Mouse (Mus musculus) hindbrain, postnatal 0 days (tissue): ENCODE measurements around the gene Slc2a5. TPM values are rescaled to one million over a fixed set of nuclear protein-coding genes. Genes with fewer than 3 reads are reported as not detected.

Experiments used
- ATAC-seq: fragments of 200-750 bp; cut with Nextera tagmentation; 2 replicates; pipeline ENCODE4 v1.8.0; 2017; ENCODE audit warnings: mild to moderate bottlenecking, moderate TSS enrichment, moderate library complexity
- DNase-seq: peaks from one replicate; pipeline ENCODE4 v3.0.0-alpha.2; 2015; ENCODE audit warnings: low spot score
- H3K27ac ChIP-seq: fragments of 300-500 bp; sonication (generic); 2 replicates; pipeline ENCODE4 v1.5.1; 2014; ENCODE audit warnings: mild to moderate bottlenecking
- H3K27me3 ChIP-seq: fragments of 300-500 bp; sonication (generic); 2 replicates; pipeline ENCODE4 v1.6.1; 2014; ENCODE audit warnings: low read length, mixed read lengths; ENCODE audit not compliant: insufficient read depth
- H3K36me3 ChIP-seq: fragments of 300-500 bp; sonication (generic); 2 replicates; pipeline ENCODE4 v1.6.1; 2014; ENCODE audit warnings: low read length, mixed read lengths; ENCODE audit not compliant: insufficient read depth
- H3K4me1 ChIP-seq: fragments of 300-500 bp; sonication (generic); 2 replicates; pipeline ENCODE4 v1.6.1; 2014; ENCODE audit warnings: antibody characterized with exemption, low read length, mixed read lengths; ENCODE audit not compliant: insufficient read depth
- H3K4me2 ChIP-seq: fragments of 300-500 bp; sonication (generic); 2 replicates; pipeline ENCODE4 v1.6.1; 2014; ENCODE audit warnings: low read depth, mild to moderate bottlenecking, low read length, moderate library complexity, mixed read lengths
- H3K4me3 ChIP-seq: fragments of 300-500 bp; sonication (generic); 2 replicates; pipeline ENCODE4 v1.5.1; 2014; ENCODE audit warnings: low read length
- H3K9ac ChIP-seq: fragments of 300-500 bp; sonication (generic); replicated peaks from 2 replicates; pipeline ENCODE4 v1.6.1; 2014; ENCODE audit warnings: mild to moderate bottlenecking, low read length, moderate library complexity, mixed read lengths
- H3K9me3 ChIP-seq: fragments of 300-500 bp; sonication (generic); 2 replicates; pipeline ENCODE4 v1.6.1; 2016; ENCODE audit warnings: low read length, mixed read lengths
- CTCF ChIP-seq: IDR thresholded peaks from 2 replicates; pipeline ENCODE4 v1.5.1; 2016; ENCODE audit warnings: antibody characterized with exemption, control low read depth, low read depth
- WGBS: fragments of 180-500 bp; shearing (Covaris S2); extraction: QIAGEN DNeasy Blood & Tissue Kit; methylation state at CpG from one replicate; pipeline ENCODE4 v1.1.7; 2014; 5-methylcytosine and 5-hydroxymethylcytosine counted together
- polyA plus RNA-seq: library from polyadenylated mRNA; unstranded; fragments of >200 nt; fragmentation: Nextera tagmentation; extraction: Ambion mirVana; gene quantifications from 2 replicates; pipeline ENCODE4 v1.2.1, GENCODE M21; 2015
- total RNA-seq: library from RNA; depleted of rRNA; stranded (reverse); fragments of >200 nt; gene quantifications from 2 replicates; pipeline ENCODE4 v1.2.3, GENCODE M21; 2014; rRNA removed

Slc2a5 gene
- total and polyA plus RNA-seq, 2 experiments from 2014 or later: 1.5 to 2.7 TPM

GRCm38 (mm10) chr4:150181304-150181703, 62.2 kb downstream of the Slc2a5 start:
- Histone ChIP-seq H3K4me1 (no peaks in the 10 kb centered on the region), H3K27ac (no peak overlapping the region)

DNA sequence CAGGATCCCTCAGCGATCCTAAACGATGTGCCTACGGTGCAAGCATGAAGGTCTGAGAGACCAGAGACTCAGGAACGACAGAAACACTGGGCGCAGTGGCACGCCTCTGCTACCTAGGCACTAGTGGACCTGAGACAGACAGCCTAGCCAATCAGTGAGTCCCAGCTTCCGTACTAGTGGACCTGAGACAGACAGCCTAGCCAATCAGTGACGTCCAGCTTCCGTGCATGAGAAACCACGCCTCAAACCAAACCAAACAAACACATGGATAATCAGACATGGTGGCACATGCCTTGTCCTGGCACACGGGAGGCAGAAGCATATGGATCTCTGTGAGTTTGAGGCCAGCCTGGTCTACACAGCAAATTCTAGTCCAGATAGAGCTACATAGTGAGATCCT, 69.2 kb downstream of the Slc2a5 start:
- Histone ChIP-seq H3K9me3 (no peaks in the 10 kb centered on the region), H3K36me3 (no peaks in the 10 kb centered on the region), H3K27me3 (no peaks in the 10 kb centered on the region), H3K4me3 (no peak overlapping the region), H3K9ac (no peak overlapping the region), H3K4me2 (no peak overlapping the region), H3K27ac (no peak overlapping the region), H3K4me1 (no peaks in the 10 kb centered on the region)
- WGBS: 55% methylated on average over 11 of the region's 11 CpGs
- no peak for ATAC-seq
- no peak for DNase-seq
- no peak for TF ChIP-seq CTCF

More at GRCm38 (mm10) chr4:150181304-150181703, 62.2 kb downstream of the Slc2a5 start:
- DNase-seq (no peak), ATAC-seq (no peak)
- H3K9me3 ChIP-seq: no peaks in the 10 kb centered on the region
- no peaks in the 10 kb centered on the region for H3K27me3 ChIP-seq
- 87% methylated on average over 7 of the region's 7 CpGs for whole genome bisulfite sequencing
- no peak overlapping the region for H3K4me2 ChIP-seq
- no peak overlapping the region for H3K4me3 ChIP-seq
- no peak overlapping the region for H3K9ac ChIP-seq
- TF ChIP-seq CTCF: no peak
- no peaks in the 10 kb centered on the region for H3K36me3 ChIP-seq

DNA sequence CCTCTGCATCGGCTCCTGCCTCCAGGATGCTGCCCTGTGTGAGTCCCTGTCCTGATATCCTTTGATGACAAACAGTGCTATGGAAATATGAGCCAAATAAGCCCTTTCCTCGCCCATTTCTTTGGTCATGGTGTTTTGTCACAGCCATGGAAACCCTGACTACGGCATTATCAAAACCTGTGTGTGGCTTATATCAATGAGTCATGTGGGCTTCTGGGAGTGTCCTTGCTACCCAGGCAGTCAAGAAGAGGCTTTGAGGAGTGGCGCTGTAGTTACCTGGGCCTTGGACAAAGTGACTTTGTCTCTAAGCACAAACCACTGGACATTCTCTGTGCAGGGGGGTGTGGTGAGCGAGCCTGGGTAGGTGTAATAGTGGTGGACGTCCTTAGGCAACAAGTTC, 73.1 kb downstream of the Slc2a5 start:
- H3K27me3 ChIP-seq: no peaks in the 10 kb centered on the region
- WGBS: 78% methylated on average over 6 of the region's 6 CpGs
- no peak for ATAC-seq
- TF ChIP-seq CTCF: no peak
- no peaks in the 10 kb centered on the region for H3K36me3 ChIP-seq
- no peak for DNase-seq
- H3K4me3 ChIP-seq: no peak overlapping the region
- no peak overlapping the region for H3K9ac ChIP-seq
- H3K4me2 ChIP-seq: no peak overlapping the region
- no peaks in the 10 kb centered on the region for H3K9me3 ChIP-seq
- H3K4me1 ChIP-seq: no peaks in the 10 kb centered on the region
- H3K27ac ChIP-seq: no peak overlapping the region

Other genes starting within 250 kb of the Slc2a5 start
- gene Spsb1, start 164.2 kb upstream of the Slc2a5 start, total RNA-seq: 13.7 and 18.4 TPM in 2 replicates
- gene Spsb1, start 164.2 kb upstream of the Slc2a5 start, polyA plus RNA-seq: 8.9 and 9.2 TPM in 2 replicates
- gene H6pd, start 110.3 kb upstream of the Slc2a5 start, total RNA-seq: 15.0 and 16.9 TPM in 2 replicates
- gene H6pd, start 110.3 kb upstream of the Slc2a5 start, polyA plus RNA-seq: 3.0 and 3.4 TPM in 2 replicates
- gene Gpr157, start 31.9 kb upstream of the Slc2a5 start, total RNA-seq: 4.9 and 5.4 TPM in 2 replicates
- gene Gpr157, start 31.9 kb upstream of the Slc2a5 start, polyA plus RNA-seq: 0.52 and 0.74 TPM in 2 replicates
- not detected in 2 replicates for gene Slc2a7, start 29.7 kb downstream of the Slc2a5 start, total RNA-seq
- gene Slc2a7, start 29.7 kb downstream of the Slc2a5 start, polyA plus RNA-seq: not detected in 2 replicates
- gene Car6, start 82.0 kb downstream of the Slc2a5 start, total RNA-seq: not detected in 2 replicates
- gene Car6, start 82.0 kb downstream of the Slc2a5 start, polyA plus RNA-seq: not detected in 2 replicates
- 538 and 549 TPM in 2 replicates for gene Eno1, start 117.4 kb downstream of the Slc2a5 start, total RNA-seq
- gene Eno1, start 117.4 kb downstream of the Slc2a5 start, polyA plus RNA-seq: 1,243 and 1,257 TPM in 2 replicates
- gene Rere, start 162.4 kb downstream of the Slc2a5 start, total RNA-seq: 31.2 and 32.9 TPM in 2 replicates
- gene Rere, start 162.4 kb downstream of the Slc2a5 start, polyA plus RNA-seq: 25.0 and 25.9 TPM in 2 replicates